Mouse (Mus musculus) testis, adult 2 months (tissue): ENCODE measurements around the gene Klc1.

Source experiments
- CTCF ChIP-seq: fragments of 200-500 bp; IDR thresholded peaks from 2 replicates; pipeline ENCODE4 v1.5.1; 2012; ENCODE audit warnings: low read depth, mild to moderate bottlenecking, inconsistent platforms, low read length, moderate library complexity; ENCODE audit not compliant: control insufficient read depth, insufficient read depth, insufficient replicate concordance
- POLR2A ChIP-seq: fragments of 200-500 bp; IDR thresholded peaks from 2 replicates; pipeline ENCODE4 v1.6.1; 2012; ENCODE audit warnings: low read depth, mild to moderate bottlenecking, inconsistent platforms, low read length, moderate library complexity; ENCODE audit not compliant: control insufficient read depth

- TF ChIP-seq POLR2A (no peak), CTCF (no peak)
These were observed 54.0 kb downstream of the Klc1 start for GRCm38 (mm10) chr12:111812611-111813010.
